Mouse (Mus musculus) CH12F3 (cell line): ENCODE results near the gene D17Wsu92e.
"Not testable (repeated sequence)": the region's sequence is repeated elsewhere in the genome, so short reads cannot be mapped to it uniquely, and the experiment has no call there.

Source experiments
- in situ Hi-C: fragments of 300-500 bp; cut with MboI; formaldehyde crosslinking; loops from 2 replicates; pipeline ENCODE4 v1.14.3; 2020; ENCODE audit warnings: low sequenced_read_pairs

D17Wsu92e gene

GRCm38 (mm10) chr17:27820568-27821406 lies at the start of gene D17Wsu92e:
Gene D17Wsu92e (minus strand): TSS chr17:27820648.
- in situ Hi-C loops = no loop called here

DNA sequence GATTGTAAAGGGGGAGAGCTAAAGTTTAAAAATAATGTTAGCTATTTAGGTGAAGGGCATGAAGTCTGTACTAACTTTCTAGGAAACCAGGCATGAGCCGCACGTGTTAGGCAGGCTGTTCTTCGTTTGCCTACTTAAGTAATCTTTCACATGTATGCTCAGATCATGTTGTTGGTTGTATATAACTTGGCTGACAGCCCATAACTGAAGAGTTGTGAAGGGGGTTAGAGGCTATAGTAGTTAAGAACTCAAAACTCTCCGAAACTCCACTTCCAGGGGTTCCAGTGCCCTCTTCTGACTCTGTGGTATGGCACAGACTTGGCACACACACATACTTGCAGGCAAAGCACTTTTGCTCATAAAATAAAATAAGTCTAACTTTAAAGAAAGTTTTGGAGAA lies 46.3 kb upstream of the D17Wsu92e start:
- in situ Hi-C loops = no loop called here

- in situ Hi-C loops = no loop called here
Measured at GRCm38 (mm10) chr17:27865461-27865860, 45.0 kb upstream of the D17Wsu92e start.

- in situ Hi-C loops = no loop called here
Measured at GRCm38 (mm10) chr17:27859131-27859530, 38.7 kb upstream of the D17Wsu92e start.

- in situ Hi-C loops = no loop called here
Measured at GRCm38 (mm10) chr17:27857649-27858475, 37.4 kb upstream of the D17Wsu92e start.

DNA sequence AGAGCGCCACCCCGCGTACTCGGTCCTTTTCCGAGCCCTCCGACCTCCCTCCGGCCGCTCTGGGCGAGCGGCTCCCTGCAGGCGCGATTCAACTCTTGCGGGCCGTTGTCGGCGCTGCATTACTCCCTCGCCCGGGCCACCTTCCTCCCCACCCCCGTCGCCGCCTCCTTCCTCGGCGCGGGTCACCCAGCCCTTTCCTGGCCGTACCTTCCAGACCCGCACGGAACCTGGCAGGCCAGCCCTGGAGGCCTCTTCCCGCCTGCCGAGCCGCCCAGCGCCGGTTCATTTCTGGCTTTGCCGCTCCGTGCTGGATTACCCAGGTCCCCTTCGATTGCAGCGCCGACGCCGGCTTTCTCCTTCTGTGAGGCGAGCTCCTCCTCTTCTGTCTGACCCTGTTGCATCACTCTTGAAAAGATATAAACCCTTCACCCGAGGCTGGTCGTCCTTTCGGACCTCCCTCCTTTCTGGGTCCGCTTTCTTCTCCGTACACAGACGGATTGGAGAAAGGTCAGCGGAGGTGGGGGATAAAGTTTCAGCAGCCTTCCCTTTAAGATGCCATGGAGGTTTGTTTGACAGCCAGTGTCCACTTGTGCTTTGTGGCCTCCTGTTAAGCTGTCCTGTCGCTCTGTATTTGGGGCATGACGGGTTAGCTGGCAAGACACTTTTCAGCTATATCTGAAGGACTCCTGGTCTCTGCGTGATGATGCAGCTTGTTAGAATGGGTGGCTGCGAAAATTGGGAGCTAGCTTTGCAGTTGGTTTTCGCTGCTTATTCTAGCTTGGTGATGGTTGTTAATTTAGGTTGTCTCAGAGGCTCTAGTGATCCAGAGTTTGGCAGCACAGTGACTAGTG lies 36.6 kb upstream of the D17Wsu92e start:
- in situ Hi-C loops = no loop called here

- in situ Hi-C loops = no loop called here
Measured at GRCm38 (mm10) chr17:27856265-27856797, 35.9 kb upstream of the D17Wsu92e start, which contains the start of gene Uhrf1bp1. Gene Uhrf1bp1 (plus strand): TSS chr17:27856441.

- in situ Hi-C loops = no loop called here
Measured at GRCm38 (mm10) chr17:27851076-27851475, 30.6 kb upstream of the D17Wsu92e start.

DNA sequence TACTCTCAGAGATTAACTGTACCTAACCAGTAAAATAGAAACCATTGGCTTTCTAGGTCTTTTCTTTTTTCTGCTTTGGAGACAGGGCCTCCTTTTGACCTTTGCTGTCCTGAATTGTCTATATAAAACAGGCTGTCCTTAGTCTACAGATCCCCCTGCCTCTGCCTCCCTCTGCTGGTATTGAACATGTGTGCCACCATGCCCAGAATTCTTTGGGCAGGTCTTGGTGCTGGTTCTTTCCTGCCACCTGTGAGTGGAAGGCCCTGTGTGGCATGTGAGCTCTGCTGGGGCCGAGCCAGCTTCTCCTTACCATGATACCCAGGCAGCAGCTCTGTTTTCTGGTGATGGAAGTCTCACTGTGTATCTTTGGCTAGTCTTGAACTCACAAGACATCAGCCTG lies 27.9 kb upstream of the D17Wsu92e start:
- in situ Hi-C loops = no loop called here

DNA sequence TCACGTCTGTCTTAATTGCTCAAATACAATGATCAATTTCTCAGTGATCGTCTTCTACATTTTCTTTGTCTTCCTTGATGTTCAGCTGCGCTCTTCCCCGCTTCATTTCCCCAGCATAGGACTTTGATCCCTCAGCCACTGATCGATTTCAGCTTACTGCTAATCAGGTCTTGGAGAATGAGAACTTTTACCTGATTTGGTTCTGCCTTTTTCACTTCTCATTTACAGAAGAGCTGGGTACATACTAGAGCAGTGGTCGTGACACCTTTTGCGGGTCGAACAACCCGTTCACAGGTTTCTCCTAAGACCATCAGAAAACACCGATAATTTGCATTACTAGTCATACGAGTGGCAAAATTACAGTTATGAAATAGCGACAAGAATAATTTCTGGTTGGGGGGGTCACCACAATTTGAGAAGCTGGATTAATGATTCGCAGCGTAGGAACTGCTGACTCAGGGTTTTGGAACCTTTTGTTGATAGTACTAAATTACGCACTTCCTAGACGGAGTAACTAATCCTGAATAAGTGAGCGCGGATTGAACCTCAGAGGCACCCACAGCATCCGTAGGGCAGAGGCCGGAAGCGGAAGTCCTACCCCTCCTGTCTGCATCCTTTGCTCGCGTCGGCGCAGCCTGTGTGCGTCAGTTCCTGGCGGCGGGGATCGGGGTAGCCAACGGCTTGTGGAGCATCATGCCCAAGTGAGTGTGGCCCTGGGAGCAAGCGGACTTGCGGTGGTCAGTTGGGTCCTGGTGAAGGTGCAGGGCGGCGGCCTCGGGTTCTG lies 19.2 kb upstream of the D17Wsu92e start:
- in situ Hi-C loops = no loop called here

- in situ Hi-C loops = not testable (repeated sequence)
Measured at GRCm38 (mm10) chr17:27837850-27838249, 17.4 kb upstream of the D17Wsu92e start, which contains the start of gene Snrpc. Gene Snrpc (plus strand): TSS chr17:27838150.

DNA sequence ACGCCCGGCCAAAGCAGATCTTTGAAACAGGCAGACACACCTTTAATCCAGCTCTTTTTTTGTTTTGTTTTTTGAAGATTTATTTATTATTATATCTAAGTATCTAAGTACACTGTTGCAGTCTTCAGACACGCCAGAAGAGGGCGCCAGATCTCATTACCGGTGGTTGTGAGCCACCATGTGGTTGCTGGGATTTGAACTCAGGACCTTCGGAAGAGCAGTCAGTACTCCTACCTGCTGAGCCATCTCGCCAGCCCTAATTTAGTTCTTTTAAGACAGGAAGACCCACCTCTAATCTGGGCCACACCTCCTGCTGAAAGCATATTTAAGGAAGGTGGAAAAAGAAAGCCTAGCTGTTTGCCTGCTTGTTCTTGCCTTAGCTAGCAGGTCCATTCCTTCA lies 10.0 kb upstream of the D17Wsu92e start:
- in situ Hi-C loops = no loop called here

GRCm38 (mm10) chr17:27827511-27827910 lies 7.1 kb upstream of the D17Wsu92e start:
- in situ Hi-C loops = no loop called here

GRCm38 (mm10) chr17:27826908-27827383 lies 6.5 kb upstream of the D17Wsu92e start:
- in situ Hi-C loops = no loop called here

DNA sequence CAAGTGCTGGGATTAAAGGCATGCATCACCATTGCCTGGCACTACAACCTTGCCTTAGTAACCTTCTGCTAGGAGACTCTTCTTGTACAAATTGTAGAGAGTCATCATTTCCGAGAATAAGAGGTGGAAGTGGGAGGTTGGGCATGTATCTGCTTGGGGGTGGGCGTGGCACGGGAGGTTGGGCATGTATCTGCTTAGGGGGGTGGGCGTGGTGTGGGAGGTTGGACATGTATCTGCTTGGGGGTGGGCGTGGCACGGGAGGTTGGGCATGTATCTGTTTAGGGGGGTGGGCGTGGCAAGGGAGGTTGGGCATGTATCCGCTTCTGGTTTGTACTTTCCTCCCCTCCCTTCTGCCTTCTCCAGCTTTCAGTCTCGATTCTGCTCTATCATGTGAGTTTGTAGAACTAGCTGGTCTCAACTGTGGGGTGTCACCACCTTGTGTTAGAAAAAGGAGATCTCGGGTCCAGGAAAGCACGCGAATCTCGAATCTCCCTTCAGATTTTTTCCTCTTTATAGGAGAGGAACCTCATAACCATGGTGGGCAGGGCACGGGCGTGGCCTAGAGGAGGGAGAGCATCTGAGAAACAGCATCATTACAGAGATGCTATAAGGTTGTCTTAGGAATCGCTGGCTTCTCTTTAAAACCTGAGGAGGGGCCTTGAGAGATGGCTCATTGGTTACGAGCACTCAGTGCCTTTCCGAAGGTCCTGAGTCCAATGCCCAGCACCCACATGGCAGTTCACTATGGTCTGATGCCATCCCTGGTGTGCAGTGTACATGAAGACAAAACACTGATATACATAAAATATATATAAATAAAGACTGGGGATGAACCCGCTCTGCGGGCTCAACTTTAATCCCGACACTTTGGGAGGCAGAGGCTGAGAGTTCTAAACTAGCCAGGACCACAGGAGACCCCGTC lies 5.8 kb upstream of the D17Wsu92e start:
- in situ Hi-C loops = no loop called here

DNA sequence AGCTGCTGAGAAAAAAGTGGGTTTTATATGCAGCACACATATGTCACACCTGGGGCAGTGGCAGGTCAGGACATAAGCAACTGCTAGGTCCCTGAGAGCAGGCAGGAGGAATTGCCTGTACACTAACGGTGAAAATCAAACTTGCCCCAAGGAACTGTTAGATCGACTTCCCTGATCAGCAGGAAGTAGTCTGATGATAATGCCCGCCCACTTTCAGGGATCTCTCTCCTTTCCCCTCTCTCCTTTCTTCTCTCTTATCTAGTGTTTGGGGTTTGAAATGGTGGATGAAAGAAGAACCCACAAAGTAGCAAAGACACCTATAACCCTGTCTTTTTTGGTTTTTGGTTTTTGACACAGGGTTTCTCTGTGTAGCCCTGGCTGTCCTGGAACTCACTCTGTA lies 5.1 kb upstream of the D17Wsu92e start:
- in situ Hi-C loops = no loop called here

DNA sequence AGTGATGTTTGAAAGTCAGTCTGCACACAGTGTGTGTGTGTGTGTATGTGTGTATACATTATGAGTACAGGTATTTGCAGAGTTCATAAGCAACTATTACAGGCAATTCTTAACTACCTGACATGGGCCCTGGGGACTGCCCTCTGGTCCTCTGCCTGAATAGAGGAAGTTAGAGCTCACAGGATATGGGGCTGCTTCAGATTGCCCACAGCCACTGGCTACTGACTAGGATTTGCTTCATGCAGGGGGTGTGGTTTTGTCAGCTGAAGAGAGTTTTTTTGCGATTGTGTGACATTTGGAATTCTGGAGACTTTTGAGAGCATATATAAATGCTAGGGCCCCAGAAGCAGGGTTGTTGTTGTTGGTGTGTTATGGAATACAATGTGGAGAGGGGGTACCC lies 4.5 kb upstream of the D17Wsu92e start:
- in situ Hi-C loops = no loop called here

DNA sequence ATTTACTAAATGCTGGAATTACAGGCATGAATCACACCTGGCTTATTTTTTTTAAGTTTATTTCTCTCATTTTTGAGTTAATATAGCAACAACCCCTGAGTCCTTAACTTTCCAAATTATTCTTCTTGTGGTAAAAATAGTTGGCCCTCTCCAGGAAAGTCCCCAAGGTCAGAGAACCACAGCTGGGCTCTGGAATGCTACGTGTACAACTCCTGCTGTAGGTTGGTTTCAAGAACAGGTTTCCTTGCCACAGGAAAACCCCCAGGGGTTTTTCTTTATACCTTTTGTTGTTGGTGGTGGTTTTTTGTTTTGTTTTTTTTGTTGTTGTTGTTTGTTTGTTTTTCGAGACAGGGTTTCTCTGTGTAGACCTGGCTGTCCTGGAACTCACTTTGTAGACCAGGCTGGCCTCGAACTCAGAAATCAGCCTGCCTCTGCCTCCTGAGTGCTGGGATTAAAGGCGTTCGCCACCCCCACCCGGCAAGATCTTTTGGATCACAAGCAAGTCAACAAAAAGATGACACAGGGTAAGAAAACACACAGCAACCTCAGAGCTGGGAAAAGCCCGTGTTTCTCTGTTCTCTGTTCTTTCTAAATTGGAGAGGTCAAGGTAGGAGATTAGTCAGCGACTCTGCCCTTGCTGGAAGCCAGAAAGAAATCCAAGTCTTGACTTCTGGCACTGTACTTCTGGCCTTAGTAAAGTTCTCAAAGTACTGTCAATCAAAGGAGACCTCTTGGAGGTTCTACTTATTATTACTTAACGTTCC lies 2.9 kb upstream of the D17Wsu92e start:
- in situ Hi-C loops = no loop called here
